Mouse (Mus musculus) myocyte (in vitro differentiated cells): ENCODE measurements around the gene Lrrtm3. TPM values are rescaled to one million over a fixed set of nuclear protein-coding genes. Genes with fewer than 3 reads are reported as not detected.

ENCODE experiments used
- H3K27me3 ChIP-seq: one replicate; pipeline ENCODE4 v1.6.1; 2011; ENCODE audit not compliant: control insufficient read depth, insufficient read depth, insufficient read length
- H3K36me3 ChIP-seq: one replicate; pipeline ENCODE4 v1.6.1; 2011; ENCODE audit not compliant: control insufficient read depth, insufficient read depth
- H3K4me2 ChIP-seq: one replicate; pipeline ENCODE4 v1.6.1; 2011; ENCODE audit warnings: low read depth, control low read depth
- H3K4me3 ChIP-seq: one replicate; pipeline ENCODE4 v1.5.1; 2011; ENCODE audit warnings: mild to moderate bottlenecking, control low read depth, moderate library complexity
- H3K79me2 ChIP-seq: one replicate; pipeline ENCODE4 v1.6.1; 2011; ENCODE audit not compliant: control insufficient read depth, insufficient read depth
- H3ac ChIP-seq: one replicate; pipeline ENCODE4 v1.6.1; 2011; ENCODE audit not compliant: control insufficient read depth, insufficient read length
- CEBPB ChIP-seq: IDR thresholded peaks from 2 replicates; pipeline ENCODE4 v1.6.1; 2011; ENCODE audit warnings: mild to moderate bottlenecking, moderate library complexity; ENCODE audit not compliant: poor library complexity, insufficient read depth, severe bottlenecking
- E2F4 ChIP-seq: IDR thresholded peaks from one replicate; pipeline ENCODE4 v1.6.1; 2011; ENCODE audit warnings: mild to moderate bottlenecking, control low read depth, moderate library complexity; ENCODE audit not compliant: insufficient read depth
- MAX ChIP-seq: IDR thresholded peaks from one replicate; pipeline ENCODE4 v1.6.1; 2011; ENCODE audit warnings: low read depth, mild to moderate bottlenecking, control low read depth
- MYOD1 ChIP-seq, 3 experiments: IDR thresholded peaks; one replicate each; pipeline ENCODE4 v1.6.1; 2011; ENCODE audit warnings: control low read depth in 2 of 3, low read depth in 2 of 3, mild to moderate bottlenecking in 2 of 3, moderate library complexity in 1 of 3; ENCODE audit not compliant: insufficient read length in 2 of 3, control insufficient read depth in 1 of 3
- MYOG ChIP-seq, 3 experiments: IDR thresholded peaks; one replicate each; pipeline ENCODE4 v1.6.1; 2011; ENCODE audit warnings: control low read depth in 2 of 3, low read depth in 2 of 3, mild to moderate bottlenecking in 2 of 3; ENCODE audit not compliant: insufficient read length in 2 of 3, control insufficient read depth in 1 of 3, insufficient read depth in 1 of 3
- POLR2A ChIP-seq: IDR thresholded peaks from one replicate; pipeline ENCODE4 v1.6.1; 2011; ENCODE audit warnings: low read depth, mild to moderate bottlenecking, control low read depth, moderate library complexity; ENCODE audit not compliant: insufficient read length
- POLR2AphosphoS2 ChIP-seq: IDR thresholded peaks from one replicate; pipeline ENCODE4 v1.6.1; 2011; ENCODE audit warnings: low read depth, control low read depth; ENCODE audit not compliant: insufficient read length
- REST ChIP-seq: IDR thresholded peaks from one replicate; pipeline ENCODE4 v1.6.1; 2011; ENCODE audit warnings: mild to moderate bottlenecking, control low read depth, moderate library complexity; ENCODE audit not compliant: insufficient read depth, insufficient read length
- SRF ChIP-seq: IDR thresholded peaks from one replicate; pipeline ENCODE4 v1.6.1; 2011; ENCODE audit warnings: low read depth; ENCODE audit not compliant: control insufficient read depth, insufficient read length
- TCF12 ChIP-seq: IDR thresholded peaks from one replicate; pipeline ENCODE4 v1.6.1; 2011; ENCODE audit warnings: mild to moderate bottlenecking, control low read depth; ENCODE audit not compliant: poor library complexity, insufficient read depth, severe bottlenecking
- TCF3 ChIP-seq: IDR thresholded peaks from one replicate; pipeline ENCODE4 v1.6.1; 2011; ENCODE audit warnings: low read depth, control low read depth; ENCODE audit not compliant: insufficient read length
- USF1 ChIP-seq: IDR thresholded peaks from one replicate; pipeline ENCODE4 v1.6.1; 2011; ENCODE audit warnings: low read depth, mild to moderate bottlenecking, control low read depth, moderate library complexity
- polyA plus RNA-seq: library from polyadenylated mRNA; unstranded; fragments of >200 nt; fragmentation: generic; extraction: Trizol; gene quantifications from one replicate; pipeline ENCODE4 v1.2.1, GENCODE M21; 2012; ENCODE audit warnings: missing spikeins

Lrrtm3 gene
- polyA plus RNA-seq, 1 experiment, result 0.01 TPM

DNA sequence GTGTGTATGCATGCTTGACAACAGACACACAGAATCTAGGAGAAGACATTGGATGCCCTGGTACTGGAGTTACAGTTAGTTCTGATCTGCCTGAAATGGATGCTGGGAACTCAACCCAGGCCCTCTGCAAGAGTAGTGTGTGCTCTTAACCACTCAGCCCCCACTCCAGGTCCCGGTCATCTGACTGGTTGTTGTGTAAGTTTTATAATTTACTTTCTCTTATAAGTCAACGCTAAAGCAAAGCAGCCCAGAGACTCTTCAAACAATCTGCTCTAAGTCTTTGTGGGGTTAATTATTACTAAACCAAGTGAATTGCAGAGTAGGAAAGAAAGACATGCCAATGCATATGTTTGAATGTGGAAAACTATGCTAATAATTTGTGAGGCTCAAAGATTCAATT, 110.7 kb downstream of the Lrrtm3 start:
- no peak overlapping the region for H3K4me3 ChIP-seq
- no peak overlapping the region for H3K4me2 ChIP-seq
- H3K79me2 ChIP-seq, result no peaks in the 10 kb centered on the region
- no peak overlapping the region for H3ac ChIP-seq
- no peaks in the 10 kb centered on the region for H3K36me3 ChIP-seq
- TF ChIP-seq POLR2A (no peak), MYOD1 (IDR thresholded peaks at IDR 0.05; ENCODE audit: control insufficient read depth in 1 of 3, insufficient read length in 2 of 3, low read depth in 2 of 3) (no peak), MAX (no peak), SRF (no peak), USF1 (no peak), POLR2AphosphoS2 (no peak), TCF12 (no peak), E2F4 (no peak), REST (no peak), CEBPB (no peak), MYOG (IDR thresholded peaks at IDR 0.05; ENCODE audit: control insufficient read depth in 1 of 3, insufficient read depth in 1 of 3, insufficient read length in 2 of 3, low read depth in 2 of 3) (no peak)
- H3K27me3 ChIP-seq, result no peaks in the 10 kb centered on the region

DNA sequence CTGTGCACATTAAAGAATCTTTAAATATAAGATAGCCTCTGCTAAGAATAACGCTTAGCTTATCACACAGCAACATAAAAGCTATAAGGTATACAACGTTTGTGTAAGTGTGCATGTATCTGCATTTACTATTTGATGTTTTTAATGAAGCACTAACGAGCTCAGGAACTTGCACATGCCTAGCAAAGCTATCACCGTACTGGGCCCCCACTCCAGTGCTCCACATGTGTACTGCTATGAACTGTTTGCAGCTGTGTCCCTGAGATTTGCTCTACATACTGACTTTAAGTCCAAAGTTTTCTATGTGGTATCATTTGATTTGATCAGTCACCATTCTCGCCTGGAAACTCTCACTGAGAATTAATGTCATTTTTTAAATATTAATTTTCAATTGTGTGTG, 111.1 kb downstream of the Lrrtm3 start:
- TF ChIP-seq POLR2A (no peak), REST (no peak), SRF (no peak), TCF3 (no peak), MYOD1 (IDR thresholded peaks at IDR 0.05; ENCODE audit: control insufficient read depth in 1 of 3, insufficient read length in 2 of 3, low read depth in 2 of 3) (no peak), MAX (no peak), E2F4 (no peak), POLR2AphosphoS2 (no peak), MYOG (IDR thresholded peaks at IDR 0.05; ENCODE audit: control insufficient read depth in 1 of 3, insufficient read depth in 1 of 3, insufficient read length in 2 of 3, low read depth in 2 of 3) (no peak), CEBPB (no peak), TCF12 (no peak), USF1 (no peak)
- Histone ChIP-seq H3K79me2 (no peaks in the 10 kb centered on the region), H3K36me3 (no peaks in the 10 kb centered on the region), H3ac (no peak overlapping the region), H3K27me3 (no peaks in the 10 kb centered on the region), H3K4me3 (no peak overlapping the region), H3K4me2 (no peak overlapping the region)

DNA sequence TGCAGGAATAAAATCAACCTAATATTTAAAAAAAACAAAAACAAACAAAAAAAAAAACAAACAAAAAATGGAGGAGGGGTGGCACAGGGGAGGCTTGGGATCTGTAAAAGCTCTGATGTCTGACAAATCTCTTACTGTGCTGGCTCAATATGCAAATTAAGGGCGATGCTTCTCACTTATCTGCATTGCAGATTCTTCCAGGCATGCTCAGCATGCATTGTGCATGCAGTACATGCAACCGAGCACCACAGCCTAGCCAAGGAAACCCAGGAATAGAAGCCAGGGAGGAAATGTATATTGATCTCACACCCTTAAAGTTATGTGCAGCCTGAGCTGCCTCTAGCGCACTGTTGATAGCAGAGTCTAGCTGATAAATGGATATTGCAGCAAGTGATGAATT, 111.5 kb downstream of the Lrrtm3 start:
- H3K79me2 ChIP-seq, result no peaks in the 10 kb centered on the region
- H3ac ChIP-seq, result no peak overlapping the region
- TF ChIP-seq POLR2A, result no peak
- TF ChIP-seq POLR2AphosphoS2, result no peak
- no peak for TF ChIP-seq REST
- no peak for TF ChIP-seq MYOG (IDR thresholded peaks at IDR 0.05; ENCODE audit: control insufficient read depth in 1 of 3, insufficient read depth in 1 of 3, insufficient read length in 2 of 3, low read depth in 2 of 3)
- no peak for TF ChIP-seq USF1
- no peak for TF ChIP-seq MAX
- no peak for TF ChIP-seq CEBPB
- no peak for TF ChIP-seq MYOD1 (IDR thresholded peaks at IDR 0.05; ENCODE audit: control insufficient read depth in 1 of 3, insufficient read length in 2 of 3, low read depth in 2 of 3)
- no peaks in the 10 kb centered on the region for H3K27me3 ChIP-seq
- no peak overlapping the region for H3K4me2 ChIP-seq
- no peaks in the 10 kb centered on the region for H3K36me3 ChIP-seq
- no peak overlapping the region for H3K4me3 ChIP-seq

DNA sequence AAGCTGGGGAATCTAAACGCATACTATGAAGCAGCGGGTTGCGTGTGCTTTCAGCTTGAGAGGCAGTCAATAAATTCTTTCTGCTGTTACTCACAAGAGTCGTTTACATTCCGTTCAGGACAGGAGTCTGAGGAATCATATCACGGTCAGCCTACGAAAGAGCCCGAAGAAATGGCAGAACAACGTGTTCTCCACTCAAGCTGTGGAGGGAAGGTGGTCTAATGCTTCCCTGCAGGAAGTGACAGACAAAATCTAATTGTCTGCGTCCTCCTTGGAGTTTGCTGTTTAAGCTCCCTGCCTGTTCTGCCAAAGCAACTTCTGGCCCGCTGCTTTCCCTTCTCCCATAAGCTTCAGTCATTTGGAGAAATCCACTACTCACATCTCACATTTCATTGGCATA, 112.0 kb downstream of the Lrrtm3 start:
- TF ChIP-seq MYOD1 (IDR thresholded peaks at IDR 0.05; ENCODE audit: control insufficient read depth in 1 of 3, insufficient read length in 2 of 3, low read depth in 2 of 3) (no peak), MYOG (IDR thresholded peaks at IDR 0.05; ENCODE audit: control insufficient read depth in 1 of 3, insufficient read depth in 1 of 3, insufficient read length in 2 of 3, low read depth in 2 of 3) (no peak), CEBPB (no peak), TCF12 (no peak), USF1 (no peak), MAX (no peak), TCF3 (no peak)
- no peak overlapping the region for H3ac ChIP-seq
- H3K4me2 ChIP-seq, result peak overlapping the region; percentile 49
- no peaks in the 10 kb centered on the region for H3K79me2 ChIP-seq
- no peak overlapping the region for H3K4me3 ChIP-seq
- H3K27me3 ChIP-seq, result no peaks in the 10 kb centered on the region
- H3K36me3 ChIP-seq, result no peaks in the 10 kb centered on the region

DNA sequence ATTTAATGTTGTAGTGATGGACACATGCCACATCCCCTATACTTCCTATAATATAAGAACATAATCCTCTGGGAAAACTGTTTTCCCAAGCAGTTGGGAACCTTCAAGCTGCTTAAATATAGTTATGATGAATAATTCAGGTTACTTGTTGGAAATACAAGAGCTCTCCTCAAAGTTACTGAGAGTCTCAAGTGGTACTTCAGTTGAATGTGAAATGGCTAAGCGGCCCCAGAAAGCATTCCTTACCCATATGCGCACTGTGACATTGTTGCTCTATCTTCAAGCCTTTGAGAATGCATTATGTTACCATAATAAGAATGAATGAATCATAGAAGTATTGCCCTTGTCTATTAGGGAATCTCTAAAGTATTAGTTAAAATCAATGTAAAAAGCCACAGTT, 117.8 kb downstream of the Lrrtm3 start:
- H3K79me2 ChIP-seq, result no peaks in the 10 kb centered on the region
- H3K4me3 ChIP-seq, result no peak overlapping the region
- H3ac ChIP-seq, result no peak overlapping the region
- no peak overlapping the region for H3K4me2 ChIP-seq
- H3K27me3 ChIP-seq, result no peaks in the 10 kb centered on the region
- H3K36me3 ChIP-seq, result no peaks in the 10 kb centered on the region
- no peak for TF ChIP-seq USF1
- no peak for TF ChIP-seq CEBPB
- TF ChIP-seq POLR2AphosphoS2, result no peak
- TF ChIP-seq MAX, result no peak
- no peak for TF ChIP-seq MYOG (IDR thresholded peaks at IDR 0.05; ENCODE audit: control insufficient read depth in 1 of 3, insufficient read depth in 1 of 3, insufficient read length in 2 of 3, low read depth in 2 of 3)
- TF ChIP-seq TCF12, result no peak
- TF ChIP-seq SRF, result no peak
- no peak for TF ChIP-seq TCF3
- TF ChIP-seq POLR2A, result no peak
- TF ChIP-seq MYOD1 (IDR thresholded peaks at IDR 0.05; ENCODE audit: control insufficient read depth in 1 of 3, insufficient read length in 2 of 3, low read depth in 2 of 3), result no peak
- TF ChIP-seq REST, result no peak
- no peak for TF ChIP-seq E2F4
